Mouse (Mus musculus) forebrain, embryonic 13.5 days (tissue): Measurements from ENCODE around the gene Tcp10c. TPM values are rescaled to one million over a fixed set of nuclear protein-coding genes. Genes with fewer than 3 reads are reported as not detected.
"Not testable (repeated sequence)": the region's sequence is repeated elsewhere in the genome, so short reads cannot be mapped to it uniquely, and the experiment has no call there.

Experiments used
- ATAC-seq: fragments of 200-750 bp; cut with Nextera tagmentation; 2 replicates; pipeline ENCODE4 v1.8.0; 2017
- H3K27ac ChIP-seq: fragments of 300-500 bp; sonication (generic); 2 replicates; pipeline ENCODE4 v1.5.1; 2015; ENCODE audit warnings: inconsistent platforms, mild to moderate bottlenecking, moderate library complexity
- H3K27me3 ChIP-seq: fragments of 300-500 bp; sonication (generic); 2 replicates; pipeline ENCODE4 v1.6.1; 2015; ENCODE audit warnings: mild to moderate bottlenecking, inconsistent platforms
- H3K36me3 ChIP-seq: fragments of 300-500 bp; sonication (generic); 2 replicates; pipeline ENCODE4 v1.6.1; 2015; ENCODE audit warnings: mild to moderate bottlenecking, inconsistent platforms; ENCODE audit not compliant: poor library complexity, severe bottlenecking
- H3K4me1 ChIP-seq: fragments of 300-500 bp; sonication (generic); 2 replicates; pipeline ENCODE4 v1.6.1; 2015; ENCODE audit warnings: inconsistent platforms
- H3K4me2 ChIP-seq: fragments of 300-500 bp; sonication (generic); 2 replicates; pipeline ENCODE4 v1.6.1; 2015; ENCODE audit warnings: inconsistent platforms, mild to moderate bottlenecking, moderate library complexity
- H3K4me3 ChIP-seq: fragments of 300-500 bp; sonication (generic); 2 replicates; pipeline ENCODE4 v1.5.1; 2015; ENCODE audit warnings: mild to moderate bottlenecking, inconsistent platforms
- H3K9ac ChIP-seq: fragments of 300-500 bp; sonication (generic); 2 replicates; pipeline ENCODE4 v1.6.1; 2015; ENCODE audit warnings: mild to moderate bottlenecking, inconsistent platforms
- H3K9me3 ChIP-seq: fragments of 300-500 bp; sonication (generic); replicated peaks from 2 replicates; pipeline ENCODE4 v1.6.1; 2016; ENCODE audit warnings: inconsistent platforms
- WGBS: fragments of 180-500 bp; shearing (Covaris S2); methylation state at CpG from one replicate; pipeline ENCODE4 v1.1.7; 2015; 5-methylcytosine and 5-hydroxymethylcytosine counted together
- polyA plus RNA-seq: library from polyadenylated mRNA; unstranded; fragments of >200 nt; fragmentation: Nextera tagmentation; extraction: Ambion mirVana; gene quantifications from 2 replicates; pipeline ENCODE4 v1.2.1, GENCODE M21; 2015

Tcp10c gene
- polyA plus RNA-seq, 1 experiment from 2014 or later, result 0.06 TPM

- ATAC-seq, H3K4me3 ChIP-seq, H3K4me2 ChIP-seq, H3K27ac ChIP-seq, H3K9ac ChIP-seq, H3K4me1 ChIP-seq, H3K27me3 ChIP-seq, H3K36me3 ChIP-seq: not testable (repeated sequence)
- WGBS, result 86% methylated on average over 8 of the region's 8 CpGs
- peaks cover 28% of the 10 kb centered on the region for H3K9me3 ChIP-seq
These were observed 1.1 kb upstream of the Tcp10c start for GRCm38 (mm10) chr17:13353249-13353648.

- H3K4me2 ChIP-seq, H3K27ac ChIP-seq, H3K36me3 ChIP-seq, H3K27me3 ChIP-seq, H3K4me3 ChIP-seq, H3K9ac ChIP-seq, ATAC-seq, H3K4me1 ChIP-seq: not testable (repeated sequence)
- 91% methylated on average over 2 of the region's 2 CpGs for WGBS
- peaks cover 23% of the 10 kb centered on the region for H3K9me3 ChIP-seq
These were observed 8.1 kb downstream of the Tcp10c start for GRCm38 (mm10) chr17:13362489-13362888.

GRCm38 (mm10) chr17:13363773-13364172 is 9.4 kb downstream of the Tcp10c start:
- H3K4me3 ChIP-seq, H3K9ac ChIP-seq, H3K4me1 ChIP-seq, ATAC-seq, H3K27ac ChIP-seq, H3K36me3 ChIP-seq, H3K4me2 ChIP-seq, H3K27me3 ChIP-seq: not testable (repeated sequence)
- H3K9me3 ChIP-seq, result peaks cover 27% of the 10 kb centered on the region
- 89% methylated on average over 5 of the region's 5 CpGs for WGBS

- not testable (repeated sequence) for ATAC-seq, H3K4me1 ChIP-seq, H3K27me3 ChIP-seq, H3K4me3 ChIP-seq, H3K9ac ChIP-seq, H3K27ac ChIP-seq, H3K4me2 ChIP-seq, H3K36me3 ChIP-seq
- 87% methylated on average over 9 of the region's 9 CpGs for WGBS
- H3K9me3 ChIP-seq, result peaks cover 29% of the 10 kb centered on the region
These were observed 9.8 kb downstream of the Tcp10c start for GRCm38 (mm10) chr17:13364196-13364595.

GRCm38 (mm10) chr17:13367181-13367580 is 12.8 kb downstream of the Tcp10c start:
- ATAC-seq, H3K4me1 ChIP-seq, H3K4me2 ChIP-seq, H3K9ac ChIP-seq, H3K36me3 ChIP-seq, H3K4me3 ChIP-seq, H3K27ac ChIP-seq, H3K27me3 ChIP-seq: not testable (repeated sequence)
- 93% methylated on average over 9 of the region's 9 CpGs for WGBS
- peaks cover 33% of the 10 kb centered on the region for H3K9me3 ChIP-seq

- H3K9ac ChIP-seq, H3K4me1 ChIP-seq, H3K27me3 ChIP-seq, H3K27ac ChIP-seq, H3K4me3 ChIP-seq, H3K36me3 ChIP-seq, H3K4me2 ChIP-seq, ATAC-seq: not testable (repeated sequence)
- peaks cover 27% of the 10 kb centered on the region for H3K9me3 ChIP-seq
- 87% methylated on average over 7 of the region's 7 CpGs for WGBS
These were observed 14.3 kb downstream of the Tcp10c start for GRCm38 (mm10) chr17:13368658-13369057.

- H3K4me2 ChIP-seq, H3K27ac ChIP-seq, H3K4me1 ChIP-seq, H3K9ac ChIP-seq, ATAC-seq, H3K27me3 ChIP-seq, H3K4me3 ChIP-seq, H3K36me3 ChIP-seq: not testable (repeated sequence)
- 71% methylated on average over 6 of the region's 6 CpGs for WGBS
- peaks cover 21% of the 10 kb centered on the region for H3K9me3 ChIP-seq
These were observed 16.4 kb downstream of the Tcp10c start for GRCm38 (mm10) chr17:13370746-13371145.

- H3K36me3 ChIP-seq, H3K9ac ChIP-seq, H3K27me3 ChIP-seq, H3K27ac ChIP-seq, ATAC-seq, H3K4me1 ChIP-seq, H3K4me2 ChIP-seq, H3K4me3 ChIP-seq: not testable (repeated sequence)
- peaks cover 21% of the 10 kb centered on the region for H3K9me3 ChIP-seq
- WGBS, result 87% methylated on average over 3 of the region's 3 CpGs
These were observed 24.0 kb downstream of the Tcp10c start for GRCm38 (mm10) chr17:13378341-13378740.

- not testable (repeated sequence) for H3K36me3 ChIP-seq, H3K27me3 ChIP-seq, H3K9ac ChIP-seq, H3K4me2 ChIP-seq, H3K4me3 ChIP-seq, H3K27ac ChIP-seq, H3K4me1 ChIP-seq
- ATAC-seq, result 0 out of 2 replicates have a peak, but pooled peaks have one; percentile 50
- 77% methylated on average over 7 of the region's 7 CpGs for WGBS
- peaks cover 21% of the 10 kb centered on the region for H3K9me3 ChIP-seq
These were observed 25.7 kb downstream of the Tcp10c start for GRCm38 (mm10) chr17:13379951-13380615.

GRCm38 (mm10) chr17:13381286-13381685 is 26.9 kb downstream of the Tcp10c start:
- H3K4me3 ChIP-seq, H3K4me2 ChIP-seq, H3K27me3 ChIP-seq, H3K27ac ChIP-seq, H3K36me3 ChIP-seq, ATAC-seq, H3K4me1 ChIP-seq, H3K9ac ChIP-seq: not testable (repeated sequence)
- peaks cover 21% of the 10 kb centered on the region for H3K9me3 ChIP-seq
- 94% methylated on average over 2 of the region's 2 CpGs for WGBS

GRCm38 (mm10) chr17:13391020-13391419 is 36.6 kb downstream of the Tcp10c start:
- H3K9ac ChIP-seq, H3K4me3 ChIP-seq, H3K4me2 ChIP-seq, H3K27ac ChIP-seq, H3K27me3 ChIP-seq, H3K4me1 ChIP-seq, H3K36me3 ChIP-seq: not testable (repeated sequence)
- peaks cover 17% of the 10 kb centered on the region for H3K9me3 ChIP-seq
- ATAC-seq, result peak; percentile 81
- 85% methylated on average over 1 of the region's 4 CpGs for WGBS

- not testable (repeated sequence) for H3K4me2 ChIP-seq, H3K36me3 ChIP-seq, H3K4me1 ChIP-seq, H3K27me3 ChIP-seq, H3K9ac ChIP-seq, H3K27ac ChIP-seq, ATAC-seq, H3K4me3 ChIP-seq
- H3K9me3 ChIP-seq, result peaks cover 39% of the 10 kb centered on the region
- WGBS, result 86% methylated on average over 4 of the region's 5 CpGs
These were observed 45.6 kb downstream of the Tcp10c start for GRCm38 (mm10) chr17:13399961-13400360.

- H3K9me3 ChIP-seq, result peaks cover 37% of the 10 kb centered on the region
- H3K27me3 ChIP-seq, H3K4me3 ChIP-seq, ATAC-seq, H3K36me3 ChIP-seq, H3K27ac ChIP-seq, H3K4me2 ChIP-seq, H3K9ac ChIP-seq, H3K4me1 ChIP-seq: not testable (repeated sequence)
These were observed 47.7 kb downstream of the Tcp10c start for GRCm38 (mm10) chr17:13402118-13402517.
